Mouse (Mus musculus): ENCODE measurements around the gene Ttc7b.

DNA sequence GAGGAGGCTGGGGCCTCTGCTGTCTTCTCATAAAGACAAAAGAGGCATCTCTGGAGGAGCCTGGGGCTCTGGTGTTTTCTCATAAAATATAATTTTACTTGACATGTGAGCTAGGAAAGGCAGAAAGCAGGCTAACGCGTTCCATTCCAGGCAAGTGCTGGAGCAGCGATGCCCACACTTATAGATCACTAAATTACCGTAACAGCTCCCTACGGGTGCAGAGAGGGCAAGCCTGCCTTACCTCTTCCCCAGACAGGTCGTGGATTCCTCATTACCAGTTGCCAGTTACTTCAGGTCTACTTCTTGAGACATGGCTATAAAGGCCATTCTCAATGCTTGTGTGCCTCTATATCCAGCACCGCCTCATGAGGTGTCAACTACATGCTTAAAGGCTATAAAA is 82.1 kb downstream of the Ttc7b start:
- TF ChIP-seq CTCF (IDR thresholded peaks at IDR 0.05) (no peak), EP300 (IDR thresholded peaks at IDR 0.05) (no peak)
